Mouse (Mus musculus): Measurements from ENCODE around the gene Arnt2. TPM values are rescaled to one million over a fixed set of nuclear protein-coding genes. Genes with fewer than 3 reads are reported as not detected.
A peak's percentile ranks its signal among the peaks of the same experiment; 100 is the strongest.

The Arnt2 gene
- polyA plus RNA-seq, 1 experiment from 2014 or later: 0.15 TPM

DNA sequence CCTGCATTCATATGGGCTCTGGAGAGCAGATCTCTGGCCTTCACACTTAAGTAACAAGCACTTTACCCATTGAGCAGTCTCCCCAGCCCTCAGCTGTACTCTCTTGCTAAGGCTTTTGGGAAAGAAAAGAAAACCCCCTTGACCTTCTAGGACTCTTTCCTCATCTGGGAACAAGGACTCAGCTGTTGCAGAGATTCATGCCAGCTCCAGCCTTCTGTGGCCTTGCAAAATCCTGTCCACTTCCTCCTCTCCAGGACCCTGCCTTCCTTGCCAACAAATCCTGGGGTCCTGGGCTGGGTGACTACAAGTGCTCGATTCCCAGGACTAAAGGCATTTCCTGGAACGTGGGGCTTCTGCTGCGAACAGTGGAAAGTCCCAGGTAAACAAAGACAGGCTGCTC lies 169.6 kb downstream of the Arnt2 start:
- no peaks in the 10 kb centered on the region for H3K9me3 ChIP-seq (replicated peaks; ENCODE audit: control insufficient read depth, low read length)
- no peaks in the 10 kb centered on the region for H3K36me3 ChIP-seq (ENCODE audit: control insufficient read depth, insufficient read depth)
- H3K9ac ChIP-seq (ENCODE audit: low read depth, low read length): no peak overlapping the region
- no peak for ATAC-seq (ENCODE audit: low read depth)
- 22% methylated on average over 3 of the region's 3 CpGs for WGBS (ENCODE audit: insufficient replicate concordance)
- no peaks in the 10 kb centered on the region for H3K4me1 ChIP-seq (ENCODE audit: control insufficient read depth, low read depth, low read length)
- H3K27me3 ChIP-seq (ENCODE audit: control insufficient read depth, insufficient read depth, low read depth, low read length): no peaks in the 10 kb centered on the region
- H3K27ac ChIP-seq (ENCODE audit: low read length): no peak overlapping the region
- no peak overlapping the region for H3K4me3 ChIP-seq (ENCODE audit: low read depth, low read length)
- no peak overlapping the region for H3K4me2 ChIP-seq (ENCODE audit: low read depth, low read length)

DNA sequence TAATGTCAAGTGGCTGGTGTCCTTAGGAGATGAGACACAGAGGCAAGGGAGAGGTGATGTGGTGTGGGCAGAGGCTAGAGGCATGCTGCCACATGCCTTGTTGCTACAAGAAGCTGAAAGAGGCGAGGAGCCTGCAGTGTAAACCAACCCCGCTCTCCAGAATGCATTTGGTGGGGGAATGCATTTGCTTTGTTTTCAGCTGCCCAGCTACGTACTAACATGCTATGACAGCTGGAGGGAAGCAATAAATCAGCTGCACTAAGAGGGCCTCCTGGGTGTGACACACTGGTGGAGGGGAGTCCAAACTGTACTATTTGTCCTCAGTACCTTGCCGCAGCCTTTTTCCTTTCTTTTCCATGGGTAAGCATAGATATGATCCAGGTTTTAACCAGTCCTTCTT lies 172.3 kb downstream of the Arnt2 start:
- 36% methylated on average over 4 of the region's 4 CpGs for WGBS (ENCODE audit: insufficient replicate concordance)

DNA sequence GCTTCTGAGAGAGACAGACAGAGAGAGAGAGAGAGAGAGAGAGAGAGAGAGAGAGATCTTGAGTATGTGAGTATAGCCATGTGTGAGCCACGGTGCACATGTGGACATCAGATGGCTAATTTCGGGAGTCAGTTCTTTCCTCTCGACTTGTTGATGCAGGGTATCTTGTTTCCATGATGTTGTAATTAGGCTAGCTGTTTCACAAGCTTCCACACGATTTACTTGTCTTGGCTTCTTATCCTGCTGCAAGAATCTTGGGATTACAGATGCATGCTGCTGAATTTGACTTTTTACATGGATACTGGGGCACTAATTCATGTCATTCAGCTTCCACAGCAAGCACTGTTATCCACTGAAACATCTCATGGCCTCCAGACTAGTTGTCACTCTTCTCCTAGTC lies 178.6 kb downstream of the Arnt2 start:
- no peak overlapping the region for H3K27ac ChIP-seq (ENCODE audit: low read length)

More for the DNA sequence above, 172.3 kb downstream of the Arnt2 start:
- no peak overlapping the region for H3K27ac ChIP-seq (ENCODE audit: low read length)
- no peak for ATAC-seq (ENCODE audit: low read depth)
- H3K4me1 ChIP-seq (ENCODE audit: control insufficient read depth, low read depth, low read length): no peaks in the 10 kb centered on the region
- no peaks in the 10 kb centered on the region for H3K36me3 ChIP-seq (ENCODE audit: control insufficient read depth, insufficient read depth)
- H3K9me3 ChIP-seq (replicated peaks; ENCODE audit: control insufficient read depth, low read length): no peaks in the 10 kb centered on the region
- no peak overlapping the region for H3K4me2 ChIP-seq (ENCODE audit: low read depth, low read length)
- no peak overlapping the region for H3K9ac ChIP-seq (ENCODE audit: low read depth, low read length)
- no peak overlapping the region for H3K4me3 ChIP-seq (ENCODE audit: low read depth, low read length)
- no peaks in the 10 kb centered on the region for H3K27me3 ChIP-seq (ENCODE audit: control insufficient read depth, insufficient read depth, low read depth, low read length)

DNA sequence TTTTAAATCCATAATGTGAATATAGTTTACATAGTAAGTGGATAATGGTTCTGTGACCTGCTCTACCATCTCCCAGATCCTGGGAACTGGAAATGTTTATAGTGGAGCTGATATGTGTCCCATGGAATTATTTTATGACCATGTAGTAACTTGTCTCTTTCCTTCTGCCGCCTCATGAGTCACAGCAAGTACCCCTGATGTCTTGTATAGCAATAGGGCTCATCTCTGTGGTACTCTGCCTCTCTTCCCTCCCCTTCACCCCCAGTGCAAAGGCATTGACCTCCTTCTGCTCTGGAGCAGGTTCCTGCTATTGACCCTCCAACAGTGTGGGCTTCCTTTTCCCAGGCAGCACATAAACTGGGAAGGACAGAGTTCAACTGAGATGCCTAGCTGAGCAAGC lies 182.3 kb downstream of the Arnt2 start:
- H3K36me3 ChIP-seq (ENCODE audit: control insufficient read depth, insufficient read depth): no peaks in the 10 kb centered on the region
- WGBS (ENCODE audit: insufficient replicate concordance): 31% methylated on average over 1 of the region's 1 CpGs
- H3K4me1 ChIP-seq (ENCODE audit: control insufficient read depth, low read depth, low read length): no peaks in the 10 kb centered on the region
- H3K27me3 ChIP-seq (ENCODE audit: control insufficient read depth, insufficient read depth, low read depth, low read length): no peaks in the 10 kb centered on the region
- H3K4me2 ChIP-seq (ENCODE audit: low read depth, low read length): no peak overlapping the region
- H3K9me3 ChIP-seq (replicated peaks; ENCODE audit: control insufficient read depth, low read length): no peaks in the 10 kb centered on the region
- H3K9ac ChIP-seq (ENCODE audit: low read depth, low read length): no peak overlapping the region
- H3K4me3 ChIP-seq (ENCODE audit: low read depth, low read length): no peak overlapping the region
- no peak for ATAC-seq (ENCODE audit: low read depth)
- no peak overlapping the region for H3K27ac ChIP-seq (ENCODE audit: low read length)

More for the DNA sequence above, 178.6 kb downstream of the Arnt2 start:
- Histone ChIP-seq H3K9me3 (replicated peaks; ENCODE audit: control insufficient read depth, low read length) (no peaks in the 10 kb centered on the region), H3K9ac (ENCODE audit: low read depth, low read length) (no peak overlapping the region), H3K36me3 (ENCODE audit: control insufficient read depth, insufficient read depth) (no peaks in the 10 kb centered on the region), H3K27me3 (ENCODE audit: control insufficient read depth, insufficient read depth, low read depth, low read length) (no peaks in the 10 kb centered on the region), H3K4me1 (ENCODE audit: control insufficient read depth, low read depth, low read length) (no peaks in the 10 kb centered on the region), H3K4me2 (ENCODE audit: low read depth, low read length) (no peak overlapping the region), H3K4me3 (ENCODE audit: low read depth, low read length) (no peak overlapping the region)
- WGBS (ENCODE audit: insufficient replicate concordance): 46% methylated on average over 4 of the region's 4 CpGs
- ATAC-seq (ENCODE audit: low read depth): no peak

DNA sequence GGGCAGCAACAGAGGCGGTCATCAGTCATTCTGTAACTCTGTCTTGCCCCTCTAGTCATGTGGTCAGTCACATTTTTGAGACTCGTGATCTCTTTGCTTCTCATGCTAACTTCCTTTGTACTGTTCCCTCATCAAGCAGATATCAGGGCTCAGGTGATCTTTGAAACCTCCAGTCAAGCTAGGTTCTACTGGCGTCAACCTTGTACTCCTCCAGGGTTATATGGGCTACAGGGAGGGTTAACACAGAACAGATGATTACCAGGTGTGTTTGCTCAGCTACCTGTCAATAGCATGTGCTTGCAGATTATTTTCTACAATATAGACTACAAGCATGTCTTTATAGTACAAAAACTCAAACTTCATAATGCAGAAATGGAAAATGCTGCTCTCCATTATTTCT lies 183.1 kb downstream of the Arnt2 start:
- Histone ChIP-seq H3K4me3 (ENCODE audit: low read depth, low read length) (no peak overlapping the region), H3K4me2 (ENCODE audit: low read depth, low read length) (no peak overlapping the region), H3K9ac (ENCODE audit: low read depth, low read length) (no peak overlapping the region), H3K36me3 (ENCODE audit: control insufficient read depth, insufficient read depth) (no peaks in the 10 kb centered on the region), H3K4me1 (ENCODE audit: control insufficient read depth, low read depth, low read length) (no peaks in the 10 kb centered on the region), H3K9me3 (replicated peaks; ENCODE audit: control insufficient read depth, low read length) (no peaks in the 10 kb centered on the region), H3K27ac (ENCODE audit: low read length) (no peak overlapping the region), H3K27me3 (ENCODE audit: control insufficient read depth, insufficient read depth, low read depth, low read length) (no peaks in the 10 kb centered on the region)
- no peak for ATAC-seq (ENCODE audit: low read depth)
- WGBS (ENCODE audit: insufficient replicate concordance): 60% methylated on average over 3 of the region's 3 CpGs

DNA sequence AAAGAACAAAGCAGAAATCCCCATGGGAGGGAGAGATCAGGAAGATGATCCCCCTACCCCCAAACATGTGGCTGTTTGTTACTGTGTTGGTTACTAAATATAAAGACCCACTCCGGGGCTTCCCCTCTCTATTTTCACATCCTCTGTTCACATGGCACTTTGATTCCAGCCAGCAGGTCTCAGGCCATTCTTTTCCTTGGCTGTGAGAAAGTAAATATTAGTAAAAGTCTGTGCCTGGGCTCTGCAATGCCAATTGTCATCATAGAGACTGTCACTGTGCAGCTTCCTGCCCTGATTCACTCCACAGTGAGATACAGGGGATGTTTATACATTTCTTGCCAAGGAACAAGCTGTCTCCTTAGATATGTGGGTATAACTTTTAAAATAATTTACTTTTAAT lies 197.9 kb downstream of the Arnt2 start:
- WGBS (ENCODE audit: insufficient replicate concordance): 3% methylated on average over 1 of the region's 1 CpGs
- Histone ChIP-seq H3K4me2 (ENCODE audit: low read depth, low read length) (no peak overlapping the region), H3K9me3 (replicated peaks; ENCODE audit: control insufficient read depth, low read length) (no peaks in the 10 kb centered on the region), H3K27me3 (ENCODE audit: control insufficient read depth, insufficient read depth, low read depth, low read length) (no peaks in the 10 kb centered on the region), H3K9ac (ENCODE audit: low read depth, low read length) (no peak overlapping the region), H3K4me1 (ENCODE audit: control insufficient read depth, low read depth, low read length) (no peaks in the 10 kb centered on the region), H3K4me3 (ENCODE audit: low read depth, low read length) (no peak overlapping the region), H3K27ac (ENCODE audit: low read length) (no peak overlapping the region), H3K36me3 (ENCODE audit: control insufficient read depth, insufficient read depth) (no peaks in the 10 kb centered on the region)
- no peak for ATAC-seq (ENCODE audit: low read depth)

DNA sequence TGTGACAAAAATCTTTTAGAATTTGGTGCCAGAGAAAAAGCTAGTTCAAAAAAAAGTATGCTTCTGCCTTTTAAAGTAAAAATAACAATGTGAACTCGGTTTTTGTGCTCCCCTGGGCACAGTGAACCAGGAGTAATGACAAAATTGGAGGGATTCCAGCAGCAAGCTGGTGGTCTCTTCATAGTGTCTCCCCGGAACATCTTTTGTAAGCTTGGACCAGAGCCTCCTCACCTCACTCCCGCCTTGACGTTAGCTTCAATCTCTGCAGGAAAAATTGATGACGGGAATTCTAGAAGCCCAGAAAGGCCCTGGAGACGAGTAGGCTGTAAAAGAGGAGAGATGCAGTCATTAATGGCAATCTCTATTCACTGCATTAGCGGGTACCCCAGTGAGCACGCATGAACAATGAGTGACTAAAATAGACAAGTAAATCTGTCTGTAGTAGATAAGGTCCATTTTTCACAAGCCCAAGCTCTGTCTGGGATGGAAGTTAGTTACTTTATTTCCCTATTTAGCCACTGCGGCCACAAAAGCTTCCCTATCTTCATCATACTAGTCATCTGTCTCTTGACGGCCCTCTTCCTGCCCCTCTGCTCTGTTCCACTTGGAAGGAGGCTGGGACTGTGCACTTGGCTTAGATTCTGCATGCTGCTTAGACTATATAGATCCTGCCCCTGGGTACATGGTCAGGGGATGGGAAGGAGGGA lies 199.2 kb downstream of the Arnt2 start:
- Histone ChIP-seq H3K9me3 (replicated peaks; ENCODE audit: control insufficient read depth, low read length) (no peaks in the 10 kb centered on the region), H3K27ac (ENCODE audit: low read length) (no peak overlapping the region), H3K9ac (ENCODE audit: low read depth, low read length) (no peak overlapping the region), H3K27me3 (ENCODE audit: control insufficient read depth, insufficient read depth, low read depth, low read length) (no peaks in the 10 kb centered on the region), H3K36me3 (ENCODE audit: control insufficient read depth, insufficient read depth) (no peaks in the 10 kb centered on the region), H3K4me3 (ENCODE audit: low read depth, low read length) (no peak overlapping the region), H3K4me2 (ENCODE audit: low read depth, low read length) (no peak overlapping the region), H3K4me1 (ENCODE audit: control insufficient read depth, low read depth, low read length) (no peaks in the 10 kb centered on the region)
- no peak for ATAC-seq (ENCODE audit: low read depth)
- WGBS (ENCODE audit: insufficient replicate concordance): 26% methylated on average over 10 of the region's 10 CpGs

DNA sequence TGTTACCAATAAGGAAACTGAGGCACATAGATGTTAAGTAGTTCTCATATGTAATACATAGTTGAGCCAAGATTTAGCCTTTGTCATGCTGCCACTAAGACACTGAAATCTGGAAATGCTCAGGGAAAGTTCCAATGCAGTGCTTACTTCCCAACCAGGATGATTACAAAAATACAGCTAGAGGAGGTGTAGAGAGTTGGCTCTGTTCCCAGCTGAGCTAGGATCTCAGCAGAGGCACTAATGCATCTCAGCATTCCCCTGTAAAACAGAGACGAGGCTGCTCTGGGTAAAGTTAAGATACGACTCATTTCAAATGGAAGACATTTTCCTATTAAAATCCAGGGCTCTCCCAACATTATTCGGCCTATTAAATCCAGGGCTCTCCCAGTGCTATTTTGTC lies 206.0 kb downstream of the Arnt2 start:
- H3K36me3 ChIP-seq (ENCODE audit: control insufficient read depth, insufficient read depth): no peaks in the 10 kb centered on the region
- no peak overlapping the region for H3K4me3 ChIP-seq (ENCODE audit: low read depth, low read length)
- H3K9ac ChIP-seq (ENCODE audit: low read depth, low read length): no peak overlapping the region
- H3K4me2 ChIP-seq (ENCODE audit: low read depth, low read length): no peak overlapping the region
- 57% methylated on average over 3 of the region's 3 CpGs for WGBS (ENCODE audit: insufficient replicate concordance)
- H3K9me3 ChIP-seq (replicated peaks; ENCODE audit: control insufficient read depth, low read length): no peaks in the 10 kb centered on the region
- no peak for ATAC-seq (ENCODE audit: low read depth)
- H3K4me1 ChIP-seq (ENCODE audit: control insufficient read depth, low read depth, low read length): no peaks in the 10 kb centered on the region
- no peaks in the 10 kb centered on the region for H3K27me3 ChIP-seq (ENCODE audit: control insufficient read depth, insufficient read depth, low read depth, low read length)
- no peak overlapping the region for H3K27ac ChIP-seq (ENCODE audit: low read length)

DNA sequence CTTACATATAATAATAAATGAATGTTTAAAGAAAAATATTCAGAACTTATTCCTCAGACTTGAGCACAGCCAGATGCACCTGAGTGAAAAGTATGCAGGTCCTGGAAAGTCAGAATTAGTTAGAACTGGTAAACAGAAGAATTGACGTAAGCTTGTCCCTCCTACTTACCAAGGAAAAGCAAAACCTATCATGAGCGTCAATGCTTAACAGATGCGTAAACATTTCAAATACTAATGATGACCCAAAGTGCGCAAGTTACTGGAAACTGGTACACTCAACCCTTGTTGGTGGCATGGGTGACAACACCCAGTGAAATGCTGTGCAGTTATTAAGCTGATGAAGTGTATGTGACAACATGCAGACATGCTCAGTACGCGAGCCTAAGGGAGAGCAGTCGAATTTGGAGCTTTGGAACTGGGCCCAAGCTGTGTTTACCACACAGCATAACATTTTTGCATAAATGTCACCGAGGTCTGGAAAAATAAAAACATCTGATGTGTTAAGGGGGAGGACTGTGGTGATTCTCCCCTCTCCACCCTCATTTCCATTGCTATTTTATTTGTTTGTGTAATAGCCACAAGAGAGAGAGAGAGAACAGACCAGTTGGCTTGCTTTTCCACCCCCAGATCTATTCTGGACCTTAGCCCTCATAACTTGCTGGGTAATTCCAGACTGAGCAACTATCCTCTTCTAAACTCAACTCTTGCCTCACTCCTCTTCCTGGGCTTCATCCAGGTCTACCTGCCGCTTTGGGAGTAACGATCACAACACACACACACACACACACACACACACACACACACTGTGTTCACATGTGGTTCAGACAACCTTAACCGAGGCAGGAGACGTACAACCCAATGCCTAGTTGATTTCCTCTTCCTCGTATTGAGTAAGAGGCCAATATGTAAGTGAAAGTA lies 208.6 kb downstream of the Arnt2 start:
- H3K27ac ChIP-seq (ENCODE audit: low read length): no peak overlapping the region
- H3K4me1 ChIP-seq (ENCODE audit: control insufficient read depth, low read depth, low read length): no peaks in the 10 kb centered on the region
- peak; percentile 32 for ATAC-seq (ENCODE audit: low read depth)
- no peaks in the 10 kb centered on the region for H3K27me3 ChIP-seq (ENCODE audit: control insufficient read depth, insufficient read depth, low read depth, low read length)
- H3K4me2 ChIP-seq (ENCODE audit: low read depth, low read length): no peak overlapping the region
- H3K4me3 ChIP-seq (ENCODE audit: low read depth, low read length): no peak overlapping the region
- WGBS (ENCODE audit: insufficient replicate concordance): 62% methylated on average over 13 of the region's 13 CpGs
- no peaks in the 10 kb centered on the region for H3K9me3 ChIP-seq (replicated peaks; ENCODE audit: control insufficient read depth, low read length)
- no peaks in the 10 kb centered on the region for H3K36me3 ChIP-seq (ENCODE audit: control insufficient read depth, insufficient read depth)
- H3K9ac ChIP-seq (ENCODE audit: low read depth, low read length): no peak overlapping the region

All from liver, embryonic 16.5 days (tissue).